Mouse (Mus musculus): ENCODE results near the gene Xpo5. TPM values are rescaled to one million over a fixed set of nuclear protein-coding genes. Genes with fewer than 3 reads are reported as not detected.

The Xpo5 gene
- polyA plus RNA-seq, 1 experiment from 2014 or later: 46.4 TPM

GRCm38 (mm10) chr17:46206676-46207075, 4.1 kb downstream of the Xpo5 start:
- Histone ChIP-seq H3K4me1 (replicated peaks) (peaks cover 18% of the 10 kb centered on the region), H3K27me3 (no peaks in the 10 kb centered on the region), H3K36me3 (peaks cover 59% of the 10 kb centered on the region), H3K9ac (replicated peaks) (no peak overlapping the region), H3K4me3 (replicated peaks) (no peak overlapping the region), H3K4me2 (replicated peaks) (no peak overlapping the region), H3K9me3 (no peaks in the 10 kb centered on the region), H3K27ac (no peak overlapping the region)
- no peak for ATAC-seq

GRCm38 (mm10) chr17:46210550-46210949, 8.0 kb downstream of the Xpo5 start:
- peaks cover 91% of the 10 kb centered on the region for H3K36me3 ChIP-seq
- WGBS: 96% methylated on average over 3 of the region's 3 CpGs

GRCm38 (mm10) chr17:46221601-46222000, 19.0 kb downstream of the Xpo5 start:
- WGBS: 94% methylated on average over 3 of the region's 3 CpGs
- no peak overlapping the region for H3K4me2 ChIP-seq (replicated peaks)
- H3K36me3 ChIP-seq: peaks cover 98% of the 10 kb centered on the region

More at GRCm38 (mm10) chr17:46210550-46210949, 8.0 kb downstream of the Xpo5 start:
- no peaks in the 10 kb centered on the region for H3K27me3 ChIP-seq
- H3K9me3 ChIP-seq: no peaks in the 10 kb centered on the region
- no peaks in the 10 kb centered on the region for H3K4me1 ChIP-seq (replicated peaks)
- no peak for ATAC-seq
- H3K4me3 ChIP-seq (replicated peaks): no peak overlapping the region
- no peak overlapping the region for H3K4me2 ChIP-seq (replicated peaks)
- no peak overlapping the region for H3K9ac ChIP-seq (replicated peaks)
- no peak overlapping the region for H3K27ac ChIP-seq

GRCm38 (mm10) chr17:46227576-46227975, 25.0 kb downstream of the Xpo5 start:
- H3K9me3 ChIP-seq: no peaks in the 10 kb centered on the region
- no peak for ATAC-seq
- H3K27me3 ChIP-seq: no peaks in the 10 kb centered on the region
- WGBS: 89% methylated on average over 7 of the region's 7 CpGs
- H3K4me3 ChIP-seq (replicated peaks): no peak overlapping the region
- no peak overlapping the region for H3K27ac ChIP-seq
- no peak overlapping the region for H3K4me2 ChIP-seq (replicated peaks)
- H3K4me1 ChIP-seq (replicated peaks): no peaks in the 10 kb centered on the region
- H3K9ac ChIP-seq (replicated peaks): no peak overlapping the region
- peaks cover 97% of the 10 kb centered on the region for H3K36me3 ChIP-seq

More at GRCm38 (mm10) chr17:46221601-46222000, 19.0 kb downstream of the Xpo5 start:
- no peak for ATAC-seq
- no peak overlapping the region for H3K27ac ChIP-seq
- H3K9ac ChIP-seq (replicated peaks): no peak overlapping the region
- H3K4me1 ChIP-seq (replicated peaks): no peaks in the 10 kb centered on the region
- no peak overlapping the region for H3K4me3 ChIP-seq (replicated peaks)
- H3K9me3 ChIP-seq: no peaks in the 10 kb centered on the region
- no peaks in the 10 kb centered on the region for H3K27me3 ChIP-seq

GRCm38 (mm10) chr17:46236067-46236466, 33.5 kb downstream of the Xpo5 start:
- ATAC-seq: no peak
- Histone ChIP-seq H3K9me3 (no peaks in the 10 kb centered on the region), H3K4me3 (replicated peaks) (no peak overlapping the region), H3K4me2 (replicated peaks) (no peak overlapping the region), H3K36me3 (peaks cover 90% of the 10 kb centered on the region), H3K4me1 (replicated peaks) (no peaks in the 10 kb centered on the region), H3K27ac (no peak overlapping the region), H3K9ac (replicated peaks) (0 out of 2 replicates have a peak overlapping the region, but pooled peaks have one; percentile 19), H3K27me3 (no peaks in the 10 kb centered on the region)
- 96% methylated on average over 1 of the region's 1 CpGs for WGBS

- Histone ChIP-seq H3K4me3 (replicated peaks) (no peak overlapping the region), H3K27ac (no peak overlapping the region), H3K9ac (replicated peaks) (no peak overlapping the region), H3K4me1 (replicated peaks) (no peaks in the 10 kb centered on the region), H3K9me3 (no peaks in the 10 kb centered on the region), H3K27me3 (no peaks in the 10 kb centered on the region), H3K4me2 (replicated peaks) (no peak overlapping the region), H3K36me3 (peaks cover 92% of the 10 kb centered on the region)
- 96% methylated on average over 6 of the region's 6 CpGs for whole genome bisulfite sequencing
- no peak for ATAC-seq
Observed at GRCm38 (mm10) chr17:46237079-46237478, 34.5 kb downstream of the Xpo5 start.

GRCm38 (mm10) chr17:46237480-46237879, 34.9 kb downstream of the Xpo5 start:
- peaks cover 92% of the 10 kb centered on the region for H3K36me3 ChIP-seq
- WGBS: 88% methylated on average over 5 of the region's 5 CpGs
- H3K4me2 ChIP-seq (replicated peaks): no peak overlapping the region
- no peaks in the 10 kb centered on the region for H3K27me3 ChIP-seq
- no peaks in the 10 kb centered on the region for H3K9me3 ChIP-seq
- H3K9ac ChIP-seq (replicated peaks): no peak overlapping the region
- no peak overlapping the region for H3K27ac ChIP-seq
- H3K4me1 ChIP-seq (replicated peaks): no peaks in the 10 kb centered on the region
- ATAC-seq: no peak
- no peak overlapping the region for H3K4me3 ChIP-seq (replicated peaks)

- WGBS: 94% methylated on average over 15 of the region's 15 CpGs
- ATAC-seq: no peak
- no peaks in the 10 kb centered on the region for H3K27me3 ChIP-seq
- no peaks in the 10 kb centered on the region for H3K9me3 ChIP-seq
- no peak overlapping the region for H3K27ac ChIP-seq
- H3K4me2 ChIP-seq (replicated peaks): no peak overlapping the region
- no peaks in the 10 kb centered on the region for H3K4me1 ChIP-seq (replicated peaks)
- no peak overlapping the region for H3K9ac ChIP-seq (replicated peaks)
- no peak overlapping the region for H3K4me3 ChIP-seq (replicated peaks)
- peaks cover 92% of the 10 kb centered on the region for H3K36me3 ChIP-seq
Observed at GRCm38 (mm10) chr17:46239516-46240114, 37.0 kb downstream of the Xpo5 start.

- peaks cover 7% of the 10 kb centered on the region for H3K4me1 ChIP-seq (replicated peaks)
- no peak overlapping the region for H3K9ac ChIP-seq (replicated peaks)
- H3K27ac ChIP-seq: no peak overlapping the region
- 86% methylated on average over 11 of the region's 11 CpGs for WGBS
- no peaks in the 10 kb centered on the region for H3K27me3 ChIP-seq
- ATAC-seq: no peak
- H3K36me3 ChIP-seq: peaks cover 98% of the 10 kb centered on the region
- H3K4me3 ChIP-seq (replicated peaks): no peak overlapping the region
- H3K4me2 ChIP-seq (replicated peaks): no peak overlapping the region
- H3K9me3 ChIP-seq: no peaks in the 10 kb centered on the region
Observed at GRCm38 (mm10) chr17:46241471-46241870, 38.9 kb downstream of the Xpo5 start.

GRCm38 (mm10) chr17:46242274-46242673, 39.7 kb downstream of the Xpo5 start:
- Histone ChIP-seq H3K27ac (no peak overlapping the region), H3K36me3 (peaks cover 93% of the 10 kb centered on the region), H3K4me1 (replicated peaks) (peaks cover 14% of the 10 kb centered on the region), H3K4me2 (replicated peaks) (no peak overlapping the region), H3K4me3 (replicated peaks) (no peak overlapping the region), H3K27me3 (no peaks in the 10 kb centered on the region), H3K9me3 (no peaks in the 10 kb centered on the region), H3K9ac (replicated peaks) (no peak overlapping the region)
- ATAC-seq: no peak
- WGBS: 86% methylated on average over 13 of the region's 13 CpGs

- WGBS: 90% methylated on average over 4 of the region's 4 CpGs
- Histone ChIP-seq H3K9ac (replicated peaks) (no peak overlapping the region), H3K36me3 (peaks cover 85% of the 10 kb centered on the region), H3K27me3 (no peaks in the 10 kb centered on the region), H3K27ac (no peak overlapping the region), H3K9me3 (no peaks in the 10 kb centered on the region), H3K4me1 (replicated peaks) (peaks cover 14% of the 10 kb centered on the region), H3K4me3 (replicated peaks) (no peak overlapping the region), H3K4me2 (replicated peaks) (no peak overlapping the region)
- ATAC-seq: no peak
Observed at GRCm38 (mm10) chr17:46242993-46243392, 40.4 kb downstream of the Xpo5 start.

- H3K27ac ChIP-seq: no peak overlapping the region
- H3K9ac ChIP-seq (replicated peaks): no peak overlapping the region
- no peak overlapping the region for H3K4me2 ChIP-seq (replicated peaks)
- H3K4me1 ChIP-seq (replicated peaks): peaks cover 17% of the 10 kb centered on the region
- ATAC-seq: no peak
- peaks cover 79% of the 10 kb centered on the region for H3K36me3 ChIP-seq
- no peaks in the 10 kb centered on the region for H3K27me3 ChIP-seq
- 83% methylated on average over 2 of the region's 2 CpGs for WGBS
- no peaks in the 10 kb centered on the region for H3K9me3 ChIP-seq
- H3K4me3 ChIP-seq (replicated peaks): no peak overlapping the region
Observed at GRCm38 (mm10) chr17:46243624-46244023, 41.0 kb downstream of the Xpo5 start.

- Histone ChIP-seq H3K9me3 (no peaks in the 10 kb centered on the region), H3K36me3 (peaks cover 75% of the 10 kb centered on the region), H3K27ac (no peak overlapping the region), H3K4me1 (replicated peaks) (peaks cover 26% of the 10 kb centered on the region), H3K27me3 (no peaks in the 10 kb centered on the region), H3K9ac (replicated peaks) (no peak overlapping the region), H3K4me3 (replicated peaks) (no peak overlapping the region), H3K4me2 (replicated peaks) (no peak overlapping the region)
- ATAC-seq: no peak
- WGBS: 85% methylated on average over 10 of the region's 10 CpGs
Observed at GRCm38 (mm10) chr17:46244579-46244978, 42.0 kb downstream of the Xpo5 start.

All from midbrain, embryonic 13.5 days (tissue).